Mouse (Mus musculus) megakaryocyte, embryonic 14.5 days (primary cell): ENCODE data around the gene Rep15.

Source experiments
- FLI1 ChIP-seq: IDR thresholded peaks from 2 replicates; pipeline ENCODE4 v1.6.1; 2012; ENCODE audit warnings: low read length, inconsistent platforms, mixed read lengths
- GATA1 ChIP-seq: IDR thresholded peaks from 3 replicates; pipeline ENCODE4 v1.6.1; 2012; ENCODE audit warnings: mixed read lengths, low read length, inconsistent platforms, borderline replicate concordance

- TF ChIP-seq GATA1 (no peak), FLI1 (no peak)
Measured at GRCm38 (mm10) chr6:147013546-147013945, 18.8 kb upstream of the Rep15 start.
